Mouse (Mus musculus): ENCODE data around the gene Tmem63b.

DNA sequence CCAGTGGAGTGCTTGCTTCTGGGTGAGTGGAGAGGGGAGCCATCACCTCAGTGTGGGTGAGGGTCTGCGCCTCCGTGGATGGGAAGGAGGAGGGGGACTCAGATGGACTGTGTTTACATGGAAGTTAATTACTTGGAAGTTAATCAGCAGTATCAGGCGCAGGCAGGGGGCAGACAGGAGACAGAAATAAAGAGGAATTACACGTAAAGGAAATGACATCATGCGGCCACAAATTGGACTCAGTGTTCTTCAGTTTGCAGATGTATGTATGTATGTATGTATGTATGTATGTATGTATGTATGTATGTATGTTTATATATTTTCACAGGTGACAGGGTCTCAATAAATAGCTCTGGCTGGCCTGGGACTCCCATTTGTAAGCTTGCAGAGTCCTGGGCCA, 20.1 kb upstream of the Tmem63b start:
- TF ChIP-seq CTCF (IDR thresholded peaks at IDR 0.05; ENCODE audit: low read depth, low read length) (no peak), POLR2A (IDR thresholded peaks at IDR 0.05; ENCODE audit: extremely low read depth, insufficient read depth, low read length) (no peak)

All from liver, adult 2 months (tissue).